Mouse (Mus musculus): Measurements from ENCODE around the gene 1700025G04Rik.

GRCm38 (mm10) chr1:151988713-151989112, 101.2 kb downstream of the 1700025G04Rik start:
- no peak for TF ChIP-seq GATA1 (IDR thresholded peaks at IDR 0.05; ENCODE audit: borderline replicate concordance, low read length)
- no peak for TF ChIP-seq CTCF (IDR thresholded peaks at IDR 0.05; ENCODE audit: low read depth, low read length)
- no peak for TF ChIP-seq GATA2 (IDR thresholded peaks at IDR 0.05; ENCODE audit: borderline replicate concordance, low read depth, low read length)
- TF ChIP-seq POLR2AphosphoS5 (IDR thresholded peaks at IDR 0.05; ENCODE audit: insufficient replicate concordance, low read depth, low read length): no peak
- TF ChIP-seq TAL1 (conservative IDR thresholded peaks at IDR 0.05; ENCODE audit: low read depth, low read length): no peak

Measured in G1E (cell line).